Mouse (Mus musculus) CD8-positive naive resting alpha-beta T cell, adult 57 days (primary cell): ENCODE results near the gene Cfl2. TPM values are rescaled to one million over a fixed set of nuclear protein-coding genes. Genes with fewer than 3 reads are reported as not detected.

Experiments used
- total RNA-seq: library from RNA; stranded (reverse); gene quantifications from one replicate; pipeline ENCODE4 v1.2.4, GENCODE M21; 2023

Cfl2 gene
- 26.1 TPM for total RNA-seq

DNA sequence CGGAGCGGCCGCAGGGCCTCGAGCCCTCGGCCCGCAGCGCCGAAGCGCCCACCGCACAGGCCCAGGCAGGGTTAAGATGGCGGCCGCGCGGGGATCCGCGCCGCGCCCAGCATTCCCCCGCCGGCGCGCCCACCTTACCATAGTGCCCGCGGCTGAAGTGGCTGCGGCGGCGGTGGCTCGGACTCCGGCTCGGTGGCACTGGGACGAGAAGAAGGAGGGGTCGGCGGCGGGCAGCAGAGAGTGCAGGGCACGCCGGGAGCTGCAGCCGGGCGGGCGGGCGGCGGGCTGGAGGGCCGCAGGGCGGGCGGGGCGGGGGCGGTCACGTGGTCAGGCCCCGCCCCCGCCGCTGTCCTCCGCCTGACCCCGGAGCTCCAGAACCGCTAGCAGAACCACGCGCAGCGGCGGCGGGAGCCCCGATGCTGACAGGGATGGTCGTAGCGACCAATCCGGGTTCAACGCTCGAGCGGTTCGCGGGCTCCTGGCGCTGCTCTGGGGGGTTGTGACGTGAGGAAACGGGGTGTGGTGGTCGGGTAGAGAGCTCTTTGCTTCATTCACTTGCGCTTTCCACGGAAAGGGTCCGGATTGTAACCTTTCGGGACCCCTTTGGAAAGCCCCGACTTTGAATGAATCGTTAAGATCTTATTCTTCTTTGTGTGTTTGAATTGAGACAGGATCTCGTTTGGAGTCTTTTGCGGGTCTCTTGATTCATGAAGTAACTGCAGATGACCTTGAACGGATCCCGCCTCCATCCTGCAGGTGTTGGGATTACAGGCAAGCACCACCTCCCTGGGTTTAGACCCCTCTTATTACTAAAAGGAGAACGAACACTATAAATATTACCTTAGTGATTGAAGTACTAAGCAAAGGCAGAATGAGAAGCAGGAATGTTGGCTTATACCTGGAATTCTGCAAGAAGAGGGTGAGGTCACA lies at the start of gene Cfl2:
Cfl2 (minus strand) TSS at position 272 of the 930 bp plus-strand sequence.

Other genes with a start within 250 kb of the Cfl2 start
- gene Sptssa, start 206.3 kb downstream of the Cfl2 start, total RNA-seq = 33.9 TPM
- gene Eapp, start 167.0 kb downstream of the Cfl2 start, total RNA-seq = 38.3 TPM
- gene Snx6, start 67.2 kb downstream of the Cfl2 start, total RNA-seq = 54.7 TPM
- not detected for gene Gm20403, start 123.7 kb upstream of the Cfl2 start, total RNA-seq
- 94.8 TPM for gene Baz1a, start 151.5 kb upstream of the Cfl2 start, total RNA-seq
- 8.4 TPM for gene 2700097O09Rik, start 217.2 kb upstream of the Cfl2 start, total RNA-seq
- gene Srp54a, start 217.4 kb upstream of the Cfl2 start, total RNA-seq = 63.4 TPM